Mouse (Mus musculus): Measurements from ENCODE around the gene Dpysl4.

DNA sequence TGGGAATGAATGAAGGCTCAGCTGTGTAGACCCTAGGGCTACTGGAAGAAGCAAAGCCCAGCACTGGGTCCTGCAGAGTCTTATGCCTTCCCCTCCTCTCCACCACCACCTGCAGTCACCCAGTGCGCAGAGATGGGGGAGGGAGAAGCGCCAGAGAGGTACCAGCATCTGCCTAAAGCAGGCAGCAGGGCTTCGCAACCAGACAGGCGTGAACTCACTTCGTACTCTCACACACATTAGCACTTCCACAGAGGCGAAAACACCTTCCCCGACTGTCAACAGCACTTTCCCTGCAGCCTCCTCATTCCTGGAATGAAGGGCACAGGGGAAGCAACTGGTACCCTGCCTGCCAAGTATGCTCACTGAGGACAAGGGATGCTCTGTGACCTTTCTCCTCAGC, 63.6 kb downstream of the Dpysl4 start:
- no peak for TF ChIP-seq TAL1 (IDR thresholded peaks at IDR 0.05; ENCODE audit: low read length)
- no peak for TF ChIP-seq GATA1 (IDR thresholded peaks at IDR 0.05; ENCODE audit: low read length)
